Mouse (Mus musculus): ENCODE data around the gene Mrpl2.

The Mrpl2 gene

DNA sequence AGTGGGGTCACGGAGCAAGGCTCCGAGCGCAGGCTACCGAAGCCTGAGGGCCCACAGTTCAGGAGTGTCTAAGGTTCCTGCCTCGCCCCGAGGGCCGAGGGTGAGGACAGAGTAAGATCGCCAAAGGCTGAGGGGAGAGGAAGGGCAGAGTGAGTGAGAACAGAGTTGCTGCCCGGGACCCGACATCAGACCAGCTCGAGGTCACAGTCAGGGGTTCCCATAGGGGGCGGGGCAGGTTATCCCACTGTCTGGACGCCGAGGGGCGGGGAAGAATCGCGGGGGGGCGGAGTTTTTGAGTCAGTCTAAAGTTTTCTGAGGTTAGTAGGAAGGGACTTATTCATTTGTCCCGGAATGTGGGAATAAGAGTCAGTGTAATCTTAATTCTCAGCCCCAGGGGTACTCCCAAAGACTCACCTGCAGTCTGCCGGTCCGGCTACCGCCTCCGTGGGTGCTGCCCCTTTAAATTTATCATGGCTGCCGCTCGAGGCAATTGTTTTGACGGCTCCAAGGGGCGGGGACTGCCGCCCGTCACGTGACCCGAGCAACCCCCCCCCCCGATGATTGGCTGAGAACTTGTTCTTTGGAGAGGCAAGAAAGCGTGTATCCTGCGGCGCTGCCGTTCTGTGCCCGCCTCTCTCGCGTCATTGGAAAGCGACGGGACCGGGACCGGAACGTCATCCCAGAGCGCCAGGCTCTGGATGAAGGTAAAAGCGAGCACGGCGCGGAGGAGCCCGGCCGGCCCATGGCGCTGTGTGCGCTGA is at the start of gene Mrpl2, which contains the start of gene Klc4:
Mrpl2 (plus strand) TSS at position 669 of the 761 bp plus-strand sequence.
Klc4 (minus strand) TSS at position 462 of the 761 bp plus-strand sequence.
- peak; percentile 99 for DNase-seq

DNA sequence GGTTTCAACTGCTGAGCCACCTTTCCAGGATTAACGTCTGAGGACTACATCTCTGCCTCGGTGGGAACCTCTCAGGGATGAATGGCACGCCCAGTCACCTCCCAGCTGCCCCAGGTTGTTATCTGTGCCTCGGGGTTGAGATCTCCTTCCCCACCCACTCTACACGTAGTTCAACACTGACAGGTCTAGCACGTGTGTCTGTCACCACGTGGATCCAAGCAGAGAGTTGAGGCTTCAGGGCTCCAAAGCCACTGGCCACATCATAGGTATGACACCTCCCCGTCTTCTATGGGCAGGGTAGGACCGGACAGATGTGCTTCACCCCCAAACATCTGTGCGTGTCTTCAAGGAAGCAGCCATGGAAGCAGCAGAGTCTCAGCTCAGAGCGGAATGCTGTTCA is 48.1 kb upstream of the Mrpl2 start:
- no peak for DNase-seq

DNA sequence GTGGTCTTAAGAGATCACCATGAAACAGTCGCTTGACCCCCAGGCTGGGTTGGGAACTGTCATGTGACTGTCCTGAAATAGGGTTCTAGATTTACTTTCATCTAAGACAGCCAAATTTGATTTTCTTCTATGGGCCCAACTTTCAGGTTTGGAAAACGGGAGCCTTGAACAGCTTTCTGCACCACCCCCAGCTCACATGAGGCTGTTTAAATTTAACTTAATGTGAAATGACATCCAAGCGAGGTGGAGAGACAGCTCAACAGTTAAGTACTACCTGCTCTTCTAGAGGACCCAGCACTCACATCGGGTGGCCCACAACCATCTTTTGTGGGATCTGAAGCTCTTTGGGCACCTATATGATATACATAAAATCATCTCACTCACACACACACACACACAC is 47.1 kb upstream of the Mrpl2 start:
- DNase-seq = no peak

DNA sequence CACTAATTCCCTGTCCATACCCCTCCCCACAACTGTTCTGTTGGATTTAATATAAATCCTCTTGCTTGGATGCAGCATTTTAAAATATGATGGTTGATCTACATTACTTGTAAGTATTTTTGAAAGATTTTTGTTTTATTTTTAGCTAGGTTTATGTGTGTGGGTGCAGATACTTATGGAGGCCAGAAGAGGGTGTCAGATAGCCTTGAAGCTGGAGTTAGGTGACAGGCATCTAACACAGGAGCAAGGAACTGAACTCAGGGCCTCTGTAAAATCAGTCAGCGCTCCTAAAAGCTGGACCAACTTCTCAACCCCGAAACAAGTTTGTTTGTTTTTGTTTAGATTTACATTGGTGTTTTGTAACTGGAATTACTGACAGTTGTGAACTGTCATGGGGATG is 45.5 kb upstream of the Mrpl2 start:
- no peak for DNase-seq

DNA sequence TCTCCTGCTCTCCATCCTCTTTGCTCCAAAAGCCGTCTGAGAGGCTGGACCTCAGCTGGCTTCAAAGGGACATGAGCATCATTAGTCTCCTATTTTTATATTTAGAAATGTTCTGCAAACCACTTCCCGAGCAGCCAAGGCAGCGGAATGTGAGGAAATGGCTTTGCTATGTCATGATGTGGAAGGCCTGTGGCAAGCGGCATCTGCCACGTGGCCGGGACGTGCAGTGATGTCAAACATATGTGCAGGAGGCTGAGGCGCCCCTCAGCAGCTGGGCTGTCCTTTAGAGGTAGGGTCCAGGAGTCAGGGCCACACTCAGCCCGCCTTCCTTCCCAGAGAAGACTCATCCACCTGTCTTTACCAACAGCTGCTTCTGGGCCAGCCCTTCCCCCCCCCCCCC is 43.8 kb upstream of the Mrpl2 start:
- no peak for DNase-seq

DNA sequence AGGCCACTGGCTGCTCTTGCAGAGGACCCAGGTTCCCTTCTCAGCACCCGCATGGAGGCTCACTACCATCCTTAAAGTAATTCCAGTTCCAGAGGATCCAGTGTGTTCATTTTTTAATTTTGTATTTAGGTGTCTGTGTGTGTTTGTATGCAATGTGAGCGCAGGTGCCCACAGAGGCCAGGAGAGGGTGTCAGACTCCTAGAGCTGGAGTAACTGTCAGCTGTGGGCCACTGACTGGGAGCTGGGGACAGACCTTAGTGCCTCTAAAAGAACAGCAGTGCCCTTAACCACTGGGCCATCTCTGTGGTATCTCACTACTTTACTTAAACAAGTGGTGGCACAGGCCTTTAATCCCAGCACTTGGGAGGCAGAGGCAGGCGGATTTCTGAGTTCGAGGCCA is 42.8 kb upstream of the Mrpl2 start:
- no peak for DNase-seq

DNA sequence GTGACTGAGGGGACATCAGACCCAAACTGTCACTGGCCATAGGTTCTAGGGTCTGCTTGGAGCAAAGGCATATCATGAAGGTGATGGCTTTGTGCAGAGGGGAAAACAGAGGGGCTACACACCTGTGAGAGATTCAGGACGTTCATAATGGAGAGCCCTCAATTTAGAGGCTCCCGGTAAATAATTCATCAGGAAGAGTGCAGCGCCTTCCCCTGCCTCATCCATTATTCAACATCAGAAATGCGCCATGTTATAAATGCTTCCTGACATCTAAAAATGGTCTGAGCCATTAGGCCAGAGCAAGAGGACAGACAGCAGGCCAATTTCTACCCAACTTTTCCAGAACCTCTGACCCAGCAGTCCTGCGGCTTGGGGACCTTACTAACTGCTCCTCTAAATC is 40.9 kb upstream of the Mrpl2 start:
- DNase-seq = no peak

DNA sequence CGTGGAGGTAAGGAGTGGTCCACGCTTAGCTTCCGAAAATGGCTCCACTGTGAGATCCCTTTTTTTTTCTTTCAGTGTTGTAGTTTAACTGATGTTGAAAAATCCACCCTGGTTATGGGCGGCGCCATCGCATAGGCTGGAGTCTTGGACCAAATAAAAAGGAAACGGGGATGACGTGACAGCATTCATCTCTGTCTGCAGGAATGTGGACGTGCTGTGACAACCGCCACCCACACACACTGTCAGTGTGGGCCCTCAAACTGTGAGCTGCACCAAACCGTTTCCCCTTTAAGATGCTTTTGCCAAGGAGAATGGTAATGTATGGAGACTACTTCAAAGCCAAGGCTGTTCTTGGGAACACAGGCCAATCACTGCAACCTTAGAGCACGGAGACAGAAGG is 40.0 kb upstream of the Mrpl2 start:
- DNase-seq = no peak

DNA sequence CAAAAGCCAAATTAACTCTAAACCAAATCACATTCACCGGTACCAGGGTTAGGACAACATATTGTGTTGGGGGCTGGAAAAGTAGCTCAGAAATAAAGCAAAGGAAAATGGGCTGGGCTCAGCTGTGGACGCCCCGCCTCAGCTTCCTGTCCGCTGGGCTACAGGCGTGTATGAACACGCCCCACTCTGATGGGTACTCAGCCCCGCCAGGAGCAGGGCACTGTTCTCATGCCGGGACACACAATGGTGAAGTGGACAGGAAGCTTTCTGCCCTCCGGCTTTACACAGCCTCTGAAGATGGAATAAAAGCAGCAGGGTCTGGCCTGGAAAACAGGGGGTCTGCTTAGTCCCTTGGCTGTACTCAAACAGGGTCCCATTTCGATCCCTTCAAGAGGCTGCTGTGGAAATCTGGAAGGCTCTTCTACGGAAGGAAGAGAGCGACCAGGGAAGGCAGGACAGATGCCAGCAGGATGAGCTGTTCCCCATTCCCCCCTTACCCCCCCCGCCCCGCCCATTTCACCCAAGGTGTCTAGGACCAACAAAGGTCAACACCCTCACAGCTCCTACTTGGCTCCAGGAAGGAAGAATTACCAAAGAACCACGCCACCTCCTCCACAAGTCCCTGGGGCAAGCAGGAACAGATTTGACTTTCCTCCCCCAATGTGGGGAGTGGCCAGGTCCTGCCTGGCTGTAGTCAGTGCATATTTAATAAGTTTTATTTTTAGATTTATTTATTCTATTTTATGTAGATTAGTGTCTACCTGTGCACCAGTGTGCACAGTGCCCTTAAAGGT is 36.1 kb upstream of the Mrpl2 start:
- no peak for DNase-seq

DNA sequence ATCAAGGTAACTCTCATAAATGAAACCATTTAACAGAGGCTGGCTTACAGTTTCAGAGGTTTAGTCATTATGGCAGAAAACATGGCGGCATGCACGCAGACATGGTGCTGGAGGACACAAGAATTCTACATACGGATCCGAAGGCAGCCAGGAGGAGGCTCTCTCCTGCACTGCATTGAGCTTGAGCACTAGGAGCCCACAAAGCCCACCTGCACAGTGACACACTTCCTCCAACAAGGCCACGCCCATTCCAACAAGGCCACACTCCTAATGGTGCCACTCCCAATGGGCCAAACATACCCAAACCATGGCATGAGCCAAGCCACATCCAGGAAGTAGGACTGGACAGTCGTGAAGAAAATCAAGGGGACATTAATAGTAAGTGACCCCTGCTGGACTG is 34.7 kb upstream of the Mrpl2 start:
- no peak for DNase-seq

DNA sequence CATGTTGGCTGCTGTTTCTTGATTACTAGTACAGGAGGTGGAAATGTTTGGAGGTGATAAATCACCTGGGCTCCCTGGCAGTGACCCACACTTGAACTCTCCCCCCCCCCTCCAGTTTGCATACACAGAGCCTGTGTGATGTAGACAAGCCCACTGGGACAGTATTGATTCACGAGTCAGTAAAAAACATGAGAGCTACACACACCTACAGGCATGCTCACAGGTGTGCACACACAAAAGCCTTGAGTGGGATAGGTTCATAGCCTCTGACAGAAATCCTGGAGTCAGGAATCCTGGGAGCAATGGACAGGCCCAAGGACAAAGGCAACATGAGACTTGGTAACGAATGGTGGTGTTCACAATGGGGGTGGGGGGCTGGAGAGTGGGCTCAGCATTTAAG is 33.8 kb upstream of the Mrpl2 start:
- no peak for DNase-seq

DNA sequence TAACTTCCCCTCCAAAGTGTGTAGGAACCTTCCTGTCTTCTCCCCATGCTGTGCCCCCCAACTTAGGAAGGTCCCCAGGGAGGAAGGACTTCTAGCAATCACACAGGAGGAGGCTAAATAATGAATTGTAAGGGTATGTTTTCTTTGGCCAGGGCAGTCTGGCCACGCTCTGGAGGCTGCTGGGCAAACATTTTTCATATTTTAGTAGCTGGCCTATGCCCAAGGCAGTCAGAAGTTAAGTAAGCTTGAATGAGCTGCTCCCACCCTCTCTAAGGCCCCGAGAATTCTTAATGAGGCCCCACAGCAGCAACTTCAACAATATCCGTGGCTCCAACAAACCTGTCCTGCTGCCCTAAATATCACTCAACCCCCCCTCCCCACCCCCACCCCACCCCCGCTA is 33.2 kb upstream of the Mrpl2 start:
- no peak for DNase-seq

DNA sequence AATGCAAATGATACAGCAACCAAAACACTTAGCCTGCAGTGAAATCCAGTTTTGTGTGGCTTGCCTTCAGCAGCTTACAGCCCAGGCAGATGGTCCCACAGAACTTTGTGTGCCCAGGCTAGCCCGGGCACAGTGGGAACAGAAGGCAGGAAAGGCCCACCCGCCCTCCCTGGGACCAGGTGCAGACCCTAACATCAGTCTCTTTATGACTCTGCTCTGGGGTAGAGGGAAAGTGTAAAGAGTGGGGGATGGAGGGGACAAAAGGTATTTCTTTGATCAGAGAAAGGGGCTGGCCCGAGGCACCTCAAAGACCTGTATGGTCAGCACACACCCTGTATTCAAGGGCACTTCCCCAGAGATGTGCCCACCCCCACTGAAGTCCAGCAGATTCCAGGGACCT is 32.8 kb upstream of the Mrpl2 start:
- DNase-seq = no peak

DNA sequence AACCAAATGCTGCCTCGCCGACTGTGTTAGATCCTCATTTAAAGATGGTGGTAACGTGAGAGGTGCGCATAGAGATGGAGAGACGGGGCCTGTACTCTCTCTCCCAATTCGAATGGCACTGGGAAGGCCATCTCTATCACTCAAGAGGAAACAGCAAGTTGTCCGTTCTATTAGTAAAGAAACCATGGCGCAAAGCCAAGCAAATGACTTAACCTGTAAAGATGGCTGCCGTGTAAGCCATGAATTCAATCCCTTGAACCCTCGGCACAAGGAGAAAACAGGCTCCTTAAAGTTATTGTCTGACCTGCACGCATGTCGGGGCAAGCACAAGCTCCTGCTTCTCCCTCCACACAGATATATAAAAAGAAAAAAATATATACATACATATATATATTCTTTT is 28.2 kb upstream of the Mrpl2 start:
- no peak for DNase-seq

DNA sequence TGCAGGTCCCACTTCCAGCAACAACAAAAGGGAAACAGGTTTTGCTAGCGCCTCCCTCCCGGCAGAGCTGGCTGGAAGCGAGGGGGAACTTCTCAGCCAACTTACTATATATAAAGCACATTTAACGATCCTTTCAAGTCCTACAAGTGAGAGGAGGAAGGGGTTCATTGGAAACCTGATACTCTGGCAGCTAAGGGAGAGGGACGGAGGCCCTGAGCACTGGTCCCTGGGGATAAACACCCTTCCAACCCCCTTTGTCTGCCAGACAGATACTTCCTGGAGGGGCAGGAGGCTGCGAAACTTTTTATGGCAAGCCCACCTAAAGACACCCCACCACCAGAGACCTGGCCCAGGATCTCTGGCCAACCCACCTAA is 27.6 kb upstream of the Mrpl2 start:
- DNase-seq = no peak

DNA sequence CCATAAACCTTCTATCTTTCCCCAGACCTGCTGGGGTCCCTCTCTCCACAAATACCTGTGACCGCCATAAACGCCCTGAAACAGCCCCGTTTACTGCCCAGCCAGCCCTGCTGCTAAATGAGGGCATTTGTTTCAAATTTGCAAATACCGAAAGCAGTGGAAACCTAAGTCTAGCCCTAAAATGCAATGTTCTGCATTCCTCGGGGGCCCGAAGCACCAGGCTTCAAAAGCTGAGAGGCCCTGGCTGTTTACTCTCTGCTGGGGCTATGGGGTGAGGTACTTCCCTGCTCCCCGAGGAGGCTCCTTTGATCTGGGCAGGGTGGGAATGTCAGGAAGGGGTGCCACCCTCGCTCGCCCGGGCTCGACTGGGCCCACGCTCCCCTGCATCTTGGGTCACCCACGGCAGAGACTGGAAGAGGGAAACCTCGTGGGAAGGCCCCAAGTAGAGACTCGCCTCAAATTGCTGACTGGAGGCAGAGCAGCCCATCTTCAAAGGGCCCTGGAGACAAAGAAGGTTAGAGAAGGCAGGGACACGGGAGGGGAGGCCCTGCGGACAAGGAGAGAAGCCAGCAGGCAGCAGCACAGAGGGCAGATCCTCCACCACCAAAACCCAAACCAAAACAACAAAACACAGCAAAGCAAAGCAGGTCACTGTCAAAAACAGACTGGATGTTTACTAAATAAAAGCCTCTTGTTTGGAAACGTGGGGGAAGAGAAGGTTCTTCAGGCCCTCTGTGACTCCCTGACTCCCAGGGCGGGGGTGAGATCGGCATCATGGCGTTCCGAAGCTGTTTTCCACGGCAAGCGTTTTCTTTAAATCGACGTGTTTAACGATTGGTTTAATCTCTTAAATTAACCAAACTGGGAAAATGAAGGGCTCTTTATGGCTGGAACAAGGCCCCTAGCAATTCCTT is 27.0 kb upstream of the Mrpl2 start:
- no peak for DNase-seq

DNA sequence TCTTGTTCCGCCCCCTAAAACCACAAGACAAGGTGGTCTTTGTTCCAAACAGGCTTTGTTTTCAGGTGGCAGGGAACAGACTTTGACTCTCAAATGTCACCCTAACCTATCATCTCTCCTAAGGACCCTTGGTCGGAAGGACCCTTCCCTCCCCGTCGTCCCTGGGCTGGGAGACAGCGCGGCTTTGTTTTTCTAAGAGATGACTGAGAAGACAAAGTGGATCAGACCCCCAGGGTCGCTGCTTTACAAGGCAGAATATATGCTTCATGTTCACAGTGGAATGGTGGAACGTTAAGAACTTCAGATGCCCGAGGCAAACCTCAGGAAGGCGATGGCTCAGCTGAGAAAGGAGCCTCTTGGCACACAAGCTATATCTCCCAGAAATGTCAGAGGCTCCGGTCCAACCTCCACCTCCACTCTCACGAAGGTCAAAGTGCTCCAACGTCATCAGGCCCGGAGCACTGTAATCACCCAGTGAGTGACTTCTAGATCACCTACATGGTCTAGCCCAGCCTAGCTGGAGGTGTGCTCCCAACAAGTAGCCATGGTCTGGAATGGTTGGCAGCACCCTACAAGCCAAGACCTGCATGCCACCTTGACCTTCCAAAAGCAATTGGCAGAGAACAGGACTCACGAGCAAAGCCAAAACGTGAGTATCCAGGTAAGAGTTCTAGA is 26.2 kb upstream of the Mrpl2 start:
- no peak for DNase-seq

DNA sequence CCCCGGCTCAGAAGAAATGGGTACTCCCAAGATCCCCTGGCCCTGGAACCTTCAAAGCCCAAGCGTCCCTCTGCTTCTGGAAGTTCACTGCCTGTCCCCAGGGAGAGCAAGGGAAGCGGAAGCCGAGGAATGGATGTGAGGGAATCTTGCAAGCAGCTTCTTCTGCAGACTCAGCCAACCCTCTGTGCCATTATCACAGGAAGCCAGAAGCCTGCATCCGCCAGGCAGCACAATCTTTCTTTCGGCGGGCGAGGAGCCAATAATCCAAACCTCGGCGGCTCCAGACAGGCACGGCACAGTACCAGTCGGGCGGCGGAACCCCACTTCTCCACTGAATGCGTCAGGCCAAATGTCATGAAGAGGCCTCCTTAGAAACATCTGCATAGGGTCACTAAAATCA is 24.7 kb upstream of the Mrpl2 start:
- DNase-seq = no peak

DNA sequence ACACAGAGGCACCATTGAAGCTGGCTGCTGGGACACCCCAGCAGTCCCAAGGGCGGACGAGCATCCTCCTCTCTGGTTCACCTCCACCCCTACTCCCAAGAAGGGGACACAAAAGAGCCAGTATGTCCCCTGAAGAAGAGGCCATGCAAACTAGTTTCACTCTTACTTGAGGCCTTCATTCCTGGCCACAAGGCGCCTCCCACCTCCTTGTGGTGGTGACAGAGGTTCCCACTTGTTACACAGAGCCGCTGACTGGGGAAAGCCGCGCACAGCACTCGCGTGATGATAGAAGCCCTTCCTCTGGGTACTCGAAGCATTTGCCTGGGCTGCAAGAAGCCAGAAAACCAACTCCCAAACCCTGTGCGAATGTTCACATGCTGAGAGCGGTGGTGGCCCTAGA is 23.8 kb upstream of the Mrpl2 start:
- DNase-seq = no peak

DNA sequence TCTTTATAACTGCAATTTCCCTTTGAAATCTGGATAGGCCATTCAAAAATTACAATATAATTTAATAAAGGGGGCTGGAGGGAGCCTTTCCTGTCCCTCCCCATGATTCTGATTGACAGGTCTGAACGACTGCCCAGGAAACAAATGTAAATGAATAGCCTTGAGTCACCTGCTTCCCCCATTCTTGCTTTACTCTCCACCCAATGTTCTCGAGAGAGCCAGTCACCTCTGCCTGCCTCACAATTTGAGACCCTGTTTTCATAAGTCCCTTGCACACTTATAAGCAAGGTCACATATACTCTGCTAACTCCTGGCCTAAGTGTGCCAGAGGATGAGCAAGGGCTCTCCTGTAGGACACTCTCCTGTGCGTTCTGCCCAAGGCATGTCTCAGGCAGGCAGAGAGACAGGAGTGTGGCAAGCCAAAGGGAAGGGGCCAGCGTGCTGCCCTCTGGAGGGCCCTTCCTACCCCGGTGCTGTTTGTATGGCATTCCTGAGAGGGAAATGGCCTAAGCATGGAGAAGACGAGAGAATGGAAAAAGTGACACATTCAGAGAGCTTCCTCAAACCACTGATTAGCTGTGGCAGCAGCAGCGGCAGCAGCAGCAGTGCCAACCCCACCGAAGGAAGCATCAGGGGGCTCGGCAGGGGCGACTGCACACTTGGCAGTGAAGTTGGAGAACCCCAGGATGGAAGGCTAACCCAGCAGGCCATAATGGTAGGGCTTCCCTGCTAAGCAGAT is 22.0 kb upstream of the Mrpl2 start:
- no peak for DNase-seq

DNA sequence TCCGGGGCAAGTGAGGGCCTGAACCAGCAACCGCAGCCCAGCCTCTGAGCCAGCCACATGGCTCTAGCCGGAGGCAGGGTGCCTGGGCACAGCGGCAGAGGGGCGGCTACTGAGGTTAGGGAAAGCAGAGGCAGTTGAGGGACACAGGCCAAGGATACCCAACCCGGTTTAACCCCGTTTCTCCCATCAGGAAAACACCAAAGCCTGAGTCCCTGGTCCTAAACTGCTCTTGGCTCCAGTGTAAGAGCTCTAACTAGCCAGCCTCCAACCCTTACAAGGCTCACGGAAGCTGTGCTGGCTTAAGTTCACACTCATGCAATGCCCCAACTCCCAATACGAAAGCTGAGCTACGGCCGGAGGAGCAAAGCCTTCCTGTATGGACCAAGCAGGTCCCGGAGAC is 21.4 kb upstream of the Mrpl2 start:
- no peak for DNase-seq

DNA sequence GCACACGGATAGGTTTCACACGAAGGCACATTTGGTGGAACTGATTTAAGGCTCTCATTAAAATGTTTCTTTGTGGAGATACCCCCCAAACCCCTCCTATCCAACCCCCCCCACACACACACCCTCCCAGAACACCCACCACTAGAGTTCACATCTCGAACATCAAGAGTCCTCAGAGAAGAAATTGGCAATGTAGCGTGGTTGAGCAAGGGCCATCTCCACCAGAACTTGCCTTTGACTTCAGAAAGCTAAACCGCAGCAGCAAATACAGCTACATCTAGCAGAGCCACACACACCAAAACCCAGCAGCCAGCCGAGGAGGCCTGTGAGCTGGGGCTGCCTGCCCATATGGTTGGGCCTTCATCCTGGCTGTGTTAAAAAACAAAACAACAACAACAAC is 18.6 kb upstream of the Mrpl2 start:
- DNase-seq = no peak

Measured in thymus, postnatal 14 days (tissue).